Mouse (Mus musculus) right cerebral cortex, adult 2 months (tissue): ENCODE measurements at regions not wholly inside any gene's neighbourhood (a gene's known extent, or its start where the extent isn't known, plus 50 kb on each side); places are given as distances from the start of the nearest gene placed in this dataset.

Experiments
- DNase-seq, 2 experiments: peaks; one replicate each; pipeline ENCODE4 v3.0.0; 2021 to 2022; ENCODE audit warnings: low spot score in 2 of 2

DNA sequence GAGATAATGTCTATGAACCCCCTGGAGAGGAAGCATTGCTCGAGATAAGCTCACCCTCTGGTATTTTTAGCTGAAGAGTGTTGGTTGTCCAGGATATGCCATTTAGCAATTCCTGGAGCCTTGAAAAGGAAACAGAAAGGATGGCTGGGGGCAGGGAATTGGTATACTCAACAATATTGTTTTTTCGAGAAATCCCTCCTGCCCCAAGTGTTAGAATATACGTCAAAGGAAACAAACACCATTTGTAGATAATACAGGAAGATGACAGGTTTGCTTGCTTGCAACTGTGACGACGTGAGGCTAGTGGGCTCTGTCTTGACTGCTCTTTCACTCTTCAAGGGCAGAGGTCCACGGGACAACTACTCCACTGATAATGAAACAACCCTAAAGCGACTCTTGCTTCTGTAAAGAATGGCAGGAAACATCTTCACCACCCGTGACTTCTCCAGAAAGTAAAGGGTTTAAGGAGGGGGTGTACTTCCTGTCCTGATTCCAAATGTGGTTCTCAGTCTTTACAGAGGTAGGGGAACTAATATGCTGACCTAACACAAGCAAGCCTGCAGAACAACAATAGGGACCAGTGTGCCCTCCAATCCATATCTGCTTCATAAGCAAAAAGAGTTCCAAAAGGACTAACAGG is 270.3 kb downstream of the Ets1 start:
- no peak for DNase-seq

GRCm38 (mm10) chr9:32910641-32911040 is 274.6 kb downstream of the Ets1 start:
- no peak for DNase-seq

DNA sequence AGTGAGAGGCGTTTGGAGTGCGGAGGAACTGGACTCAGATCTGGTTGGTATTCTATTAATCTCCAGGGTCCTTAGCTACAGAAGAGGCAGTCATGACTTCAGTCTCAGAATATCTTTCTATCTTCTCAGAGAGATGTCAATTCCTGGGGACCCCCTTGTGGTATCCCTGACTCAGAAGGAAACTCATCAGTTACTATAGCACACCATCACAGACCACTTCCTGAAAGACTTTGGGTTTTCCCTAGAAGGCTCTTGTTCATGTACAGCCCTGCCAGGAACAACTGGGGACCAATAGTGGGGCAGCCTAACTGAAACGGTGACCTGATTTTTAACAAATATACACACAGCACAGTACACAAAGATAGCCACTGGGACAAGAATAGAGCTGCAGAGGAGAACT is 279.6 kb downstream of the Ets1 start:
- DNase-seq = no peak

DNA sequence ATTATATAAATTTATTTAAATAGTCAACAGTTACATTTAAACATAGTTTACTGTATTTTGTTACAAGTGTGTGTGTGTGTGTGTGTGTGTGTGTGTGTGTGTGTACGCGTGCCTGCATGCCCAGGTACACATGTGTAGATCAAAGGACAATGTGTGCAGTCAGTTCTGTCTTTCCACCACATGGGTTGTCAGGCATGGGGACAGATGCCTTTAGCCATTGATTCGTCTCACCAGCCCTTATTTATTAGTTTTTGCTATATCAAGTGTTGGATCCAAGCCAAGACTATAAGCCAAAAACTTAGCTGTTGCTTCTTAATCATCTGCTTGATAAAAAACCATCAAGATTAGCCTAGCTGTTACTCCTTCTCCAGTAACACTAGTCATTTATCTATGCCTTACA is 280.7 kb downstream of the Ets1 start:
- no peak for DNase-seq

DNA sequence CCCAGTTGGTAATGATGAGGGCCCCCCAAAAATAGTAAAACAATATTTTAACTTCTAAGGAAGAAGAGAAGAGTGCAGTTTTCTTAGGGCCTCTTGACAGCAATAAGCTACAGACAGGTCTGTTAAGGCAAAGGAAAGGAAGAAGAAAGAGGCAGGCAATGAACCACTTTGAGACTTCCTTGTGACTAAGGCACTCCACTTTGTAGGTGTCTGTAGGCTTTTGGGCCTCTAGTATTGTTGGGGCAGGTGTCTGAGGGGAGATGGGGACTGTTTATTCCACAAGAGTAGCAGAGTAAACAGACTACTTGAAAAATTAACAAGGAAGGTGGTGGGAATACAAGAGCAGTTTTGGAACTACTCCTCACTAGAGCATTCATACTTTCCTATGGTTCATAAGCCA is 287.9 kb downstream of the Ets1 start:
- DNase-seq = no peak

GRCm38 (mm10) chr9:32924333-32924886 is 288.4 kb downstream of the Ets1 start:
- DNase-seq = no peak

- DNase-seq = no peak
These were observed 289.0 kb downstream of the Ets1 start for GRCm38 (mm10) chr9:32925036-32925435.

- no peak for DNase-seq
These were observed 289.9 kb downstream of the Ets1 start for GRCm38 (mm10) chr9:32925720-32926595.

GRCm38 (mm10) chr9:32927656-32928055 is 291.6 kb downstream of the Ets1 start:
- DNase-seq = no peak

DNA sequence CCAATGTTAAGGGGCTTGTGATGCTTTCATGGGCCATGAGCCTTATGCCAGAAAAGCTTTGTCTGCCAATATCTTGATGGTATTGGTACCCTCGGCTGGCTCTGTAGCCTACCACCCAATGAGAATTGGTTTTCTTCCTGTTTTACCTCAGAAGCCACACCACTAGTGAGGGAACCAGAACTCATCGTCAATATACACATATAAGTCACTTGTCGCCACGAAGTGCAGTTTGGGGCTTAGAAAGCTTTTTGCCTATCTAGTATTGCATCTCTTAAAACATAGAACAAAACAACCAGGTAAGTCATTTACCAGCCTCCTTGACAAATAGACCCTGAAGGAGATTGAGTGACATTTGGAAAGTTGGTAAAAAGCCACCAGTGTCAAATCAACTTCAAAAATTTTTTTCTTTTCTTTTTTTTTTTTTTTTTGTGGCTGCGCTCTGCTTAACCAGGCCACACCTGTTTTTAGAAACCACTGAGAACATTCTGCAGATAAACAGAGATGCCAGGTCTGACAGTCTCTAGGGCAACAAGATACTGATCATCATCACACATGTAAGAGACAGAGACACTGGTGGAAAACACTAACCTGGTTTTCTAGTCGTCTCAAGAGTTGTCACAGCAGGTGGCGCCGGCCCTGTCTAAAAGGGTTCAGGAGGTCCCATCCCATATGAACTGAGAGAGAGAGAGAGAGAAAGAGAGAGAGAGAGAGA is 292.4 kb downstream of the Ets1 start:
- no peak for DNase-seq

DNA sequence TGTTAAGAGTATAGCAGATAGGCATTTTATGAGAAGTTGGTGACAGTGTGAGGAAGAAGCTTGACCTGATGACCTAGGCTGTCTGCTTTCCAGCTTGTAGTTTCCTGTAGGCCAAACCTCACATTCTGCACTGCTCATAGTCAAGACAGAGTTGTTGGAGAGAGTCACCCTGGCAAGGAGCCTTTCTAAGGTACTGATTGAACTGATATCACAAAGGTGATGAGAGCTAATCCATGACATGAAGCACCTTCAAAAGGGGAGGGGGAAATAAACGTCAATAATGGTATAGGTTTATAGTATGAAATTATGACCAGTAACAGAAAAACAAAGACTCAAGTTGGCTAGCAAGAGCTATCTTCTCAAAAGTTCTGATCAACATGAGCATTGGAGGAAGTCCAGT is 293.3 kb downstream of the Ets1 start:
- no peak for DNase-seq

DNA sequence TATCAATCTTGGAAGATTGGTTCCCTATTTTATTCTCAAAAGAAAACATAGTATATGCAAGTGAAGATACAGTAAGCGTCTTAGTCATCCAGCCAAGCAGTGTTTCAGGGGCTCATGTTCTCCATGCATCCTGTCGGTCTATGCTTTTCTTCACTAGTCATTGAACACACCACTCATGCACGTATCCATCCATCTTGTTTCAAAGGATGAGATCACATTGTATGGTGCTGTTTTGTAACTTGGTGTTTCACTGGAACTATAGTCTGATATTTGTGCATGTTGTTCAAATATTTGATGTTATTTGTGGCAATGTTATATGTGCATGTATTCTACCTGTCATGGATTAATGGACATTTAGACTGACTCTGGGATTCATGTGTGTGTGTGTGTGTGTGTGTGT is 293.8 kb downstream of the Ets1 start:
- no peak for DNase-seq

- DNase-seq = no peak
These were observed 295.4 kb downstream of the Ets1 start for GRCm38 (mm10) chr9:32931266-32932005.

DNA sequence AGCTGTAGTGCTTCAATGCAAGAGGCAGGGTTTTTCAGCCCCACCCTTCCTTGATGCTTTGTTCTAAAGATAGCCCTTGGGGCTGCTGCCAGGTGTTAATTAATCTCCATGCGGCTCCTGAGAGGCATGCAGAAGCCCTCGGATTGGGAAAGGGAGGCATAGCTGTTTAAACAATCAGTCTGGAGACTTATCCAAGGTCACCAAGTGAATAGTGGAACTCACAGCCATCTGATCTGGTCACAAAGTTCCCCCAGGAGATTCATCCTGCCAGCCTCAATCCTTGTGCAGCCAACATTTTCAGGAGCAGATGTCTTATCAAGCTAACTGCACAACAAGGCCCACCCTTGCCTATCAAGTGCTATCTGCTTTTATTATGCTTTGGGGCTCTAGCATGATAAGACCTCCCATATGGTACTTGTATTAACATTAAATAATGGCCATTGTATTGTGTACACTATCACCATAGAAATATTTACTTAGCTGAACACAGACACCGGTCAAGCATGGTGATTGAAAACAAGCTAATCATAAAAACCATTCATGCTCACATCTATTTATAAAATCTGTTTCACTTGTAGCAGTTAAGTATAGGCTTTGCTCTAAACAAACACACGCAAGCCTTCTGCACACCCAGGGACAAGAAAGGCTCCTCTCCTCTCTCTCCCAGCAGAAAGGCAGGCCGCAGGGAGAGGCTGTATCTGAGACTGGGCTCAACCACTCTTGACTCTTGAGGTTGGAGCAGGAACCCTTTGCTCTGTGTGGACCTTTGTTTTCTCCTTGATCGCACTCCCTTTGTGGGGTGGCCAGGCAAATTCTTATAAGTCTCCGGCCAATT is 297.4 kb downstream of the Ets1 start:
- no peak for DNase-seq

DNA sequence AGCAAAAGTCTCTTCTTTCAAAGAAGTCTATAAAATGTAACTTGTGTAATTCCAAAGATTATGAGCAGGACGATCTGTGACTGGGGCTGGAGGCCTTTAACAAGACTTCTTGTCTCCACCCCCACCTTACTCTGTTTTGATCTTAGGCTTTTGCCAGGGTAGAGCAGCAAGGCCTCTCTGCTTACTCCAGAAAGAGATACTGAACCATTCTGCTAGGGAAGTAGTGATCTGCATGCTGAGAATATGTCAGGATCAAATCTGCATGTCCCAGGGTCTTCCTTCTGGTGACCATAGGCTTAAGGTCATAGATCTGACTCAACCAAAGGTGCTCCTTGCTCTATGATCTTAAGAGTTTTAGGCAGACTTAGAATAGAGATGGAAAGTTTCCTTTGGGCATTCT is 298.4 kb downstream of the Ets1 start:
- no peak for DNase-seq

GRCm38 (mm10) chr9:32936462-32936861 is 300.4 kb downstream of the Ets1 start:
- DNase-seq = no peak

GRCm38 (mm10) chr9:32937391-32937790 is 301.4 kb downstream of the Ets1 start:
- DNase-seq = no peak

- DNase-seq = no peak
These were observed 302.8 kb downstream of the Ets1 start for GRCm38 (mm10) chr9:32938857-32939256.

DNA sequence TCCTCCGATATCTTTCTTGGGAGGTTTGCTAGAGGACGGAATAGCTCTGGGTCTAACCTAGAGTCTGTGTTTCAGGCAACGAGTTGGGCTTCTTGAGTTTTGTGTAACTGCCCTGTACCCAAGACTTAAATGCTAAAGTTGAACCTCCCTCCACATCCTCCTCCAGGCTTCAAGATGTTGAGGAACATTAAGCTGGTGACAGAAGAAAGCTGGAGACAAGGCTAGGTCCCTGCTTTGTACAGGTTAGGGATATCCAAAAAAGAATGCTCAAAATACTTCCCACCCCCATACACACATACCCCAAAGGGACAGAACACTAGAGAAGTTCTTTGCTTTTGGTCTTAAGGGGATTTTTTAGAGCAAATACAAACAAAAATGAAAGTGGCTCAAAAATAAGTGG is 303.6 kb downstream of the Ets1 start:
- no peak for DNase-seq

DNA sequence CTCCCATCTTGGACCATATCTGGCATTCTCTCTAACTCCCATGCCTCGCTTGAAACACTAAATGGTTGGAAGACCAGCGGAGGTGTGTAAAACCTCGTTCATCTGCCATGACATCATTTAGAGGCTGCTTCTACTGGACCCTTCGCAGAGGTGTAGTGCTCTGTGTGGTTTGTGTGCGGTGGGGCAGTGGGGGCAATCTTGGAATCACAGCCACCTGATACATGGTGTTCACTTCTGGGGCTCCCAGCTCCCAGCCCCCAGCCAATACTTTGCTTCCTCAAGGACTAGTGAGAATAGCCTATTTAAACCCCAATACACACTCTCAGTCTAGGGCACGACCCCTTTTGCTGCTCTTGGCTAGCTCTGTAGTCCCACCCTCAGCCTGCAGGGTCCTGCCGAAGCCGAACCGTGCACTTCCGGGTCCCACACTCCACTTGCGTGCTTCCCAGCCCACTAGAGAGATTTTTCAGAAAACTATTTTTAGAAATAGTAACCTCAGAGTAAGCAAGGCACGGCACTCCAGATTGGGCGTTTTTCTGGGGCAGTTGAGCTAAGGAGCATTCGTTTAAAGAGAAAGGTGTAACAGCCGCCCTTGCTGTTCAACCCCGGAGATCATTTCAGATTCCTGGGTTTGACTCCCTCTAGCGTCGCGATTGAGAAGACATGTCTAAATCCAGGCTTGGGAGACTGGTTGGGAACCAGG is 304.2 kb downstream of the Ets1 start:
- peak; percentile 80 to 90 for DNase-seq
